Mouse (Mus musculus): ENCODE measurements at regions not wholly inside any gene's neighbourhood (a gene's known extent, or its start where the extent isn't known, plus 50 kb on each side); places are given as distances from the start of the nearest gene placed in this dataset.

DNA sequence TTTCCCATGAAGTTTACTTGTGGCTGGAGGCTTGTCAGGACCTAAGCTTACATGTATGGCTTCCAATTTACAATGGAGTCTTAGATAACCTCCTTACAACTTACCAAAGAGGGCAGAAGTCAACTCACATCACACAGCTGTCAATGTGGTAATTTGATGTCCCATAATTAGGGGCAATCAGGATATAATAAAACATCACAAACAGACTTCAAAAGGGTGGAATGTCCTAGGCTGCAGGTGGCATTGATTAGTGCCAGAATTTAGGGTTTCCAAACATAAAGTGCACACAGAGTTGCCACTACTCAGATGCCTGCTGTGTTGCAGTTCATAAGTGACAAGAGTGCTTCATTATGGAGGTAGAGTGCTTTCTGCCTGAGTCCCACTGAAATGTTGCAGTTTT lies 227.9 kb downstream of the Rnd3 start:
- no peak for DNase-seq

DNA sequence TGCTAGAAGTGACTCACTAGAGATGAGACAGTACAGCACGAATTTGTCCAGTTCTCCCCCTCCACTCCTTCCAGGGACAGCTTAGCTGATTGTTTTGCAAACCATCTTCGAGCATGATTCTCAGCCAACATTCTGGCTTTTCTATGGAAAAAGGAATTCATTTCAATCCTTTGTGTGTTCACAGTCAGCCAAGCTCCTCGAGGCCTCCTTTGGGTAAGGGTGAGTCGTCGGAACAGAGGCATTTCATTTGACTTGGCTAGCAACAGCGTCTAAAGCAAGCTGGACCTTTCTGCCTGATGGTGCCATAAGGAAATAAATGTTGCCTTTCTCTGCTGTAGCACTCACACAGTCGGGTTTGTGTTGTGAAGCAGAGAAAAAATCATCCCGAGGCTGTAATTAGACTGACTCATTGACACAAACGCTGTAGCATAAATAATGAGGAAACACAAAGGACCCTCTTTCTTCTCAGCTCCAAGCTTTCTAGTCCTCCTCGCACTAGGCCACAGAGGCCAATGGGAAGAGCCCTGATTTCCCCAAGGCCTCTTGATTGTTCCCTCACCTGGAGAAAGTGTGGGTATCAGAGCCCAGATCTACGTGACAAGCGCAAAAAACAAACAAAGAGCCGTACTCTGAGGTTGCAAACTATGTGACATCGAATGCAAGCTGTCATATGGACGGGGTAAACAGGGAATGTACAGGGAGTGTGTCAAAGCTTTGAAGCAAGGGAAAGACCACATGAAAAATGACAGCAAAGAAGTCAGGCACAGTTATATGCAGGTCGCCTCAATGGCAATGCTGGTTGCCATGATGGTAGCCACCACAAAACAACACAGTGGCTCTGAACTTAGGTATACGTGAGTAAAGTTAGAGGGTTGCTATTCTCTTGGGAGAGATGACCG lies 232.3 kb downstream of the Rnd3 start:
- peak; percentile 9 to 22 for DNase-seq

DNA sequence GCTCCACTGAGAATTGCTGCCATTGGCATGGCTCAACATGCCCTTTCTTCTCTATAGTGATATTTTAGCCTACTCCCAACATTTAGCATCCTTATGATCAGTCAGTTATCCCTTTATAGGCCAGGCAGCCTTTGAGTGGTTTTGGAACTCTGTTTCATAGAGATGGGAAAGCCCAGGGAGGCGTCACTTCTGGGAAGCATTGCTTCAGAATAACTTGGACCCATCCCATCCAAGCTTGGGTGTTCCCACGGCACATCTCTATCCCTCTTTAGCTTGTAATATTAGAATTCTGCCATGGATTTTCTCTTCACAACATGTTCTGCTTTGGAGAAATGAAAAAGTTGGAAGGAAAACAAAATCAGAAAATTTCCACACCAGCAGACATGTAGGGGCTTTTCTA lies 233.8 kb downstream of the Rnd3 start:
- DNase-seq = no peak

DNA sequence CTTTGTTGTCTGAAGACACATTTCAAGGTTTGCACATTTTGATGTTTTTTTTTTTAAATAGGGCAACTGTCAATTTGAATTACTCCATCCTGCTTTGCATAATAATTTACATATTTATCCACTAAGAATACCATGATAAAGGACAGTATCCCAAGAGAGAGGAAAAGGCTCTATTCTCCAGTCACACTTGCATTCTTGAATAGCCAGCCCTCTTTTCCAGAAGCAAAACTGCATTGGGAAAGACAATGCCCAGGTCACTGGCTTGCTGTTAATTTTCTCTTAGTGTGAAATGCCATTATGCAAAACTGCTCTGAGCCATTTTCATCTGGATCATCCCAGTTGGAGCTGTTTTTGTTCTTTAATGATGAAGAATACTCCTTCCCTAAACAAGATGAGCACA lies 234.7 kb downstream of the Rnd3 start:
- DNase-seq = no peak

DNA sequence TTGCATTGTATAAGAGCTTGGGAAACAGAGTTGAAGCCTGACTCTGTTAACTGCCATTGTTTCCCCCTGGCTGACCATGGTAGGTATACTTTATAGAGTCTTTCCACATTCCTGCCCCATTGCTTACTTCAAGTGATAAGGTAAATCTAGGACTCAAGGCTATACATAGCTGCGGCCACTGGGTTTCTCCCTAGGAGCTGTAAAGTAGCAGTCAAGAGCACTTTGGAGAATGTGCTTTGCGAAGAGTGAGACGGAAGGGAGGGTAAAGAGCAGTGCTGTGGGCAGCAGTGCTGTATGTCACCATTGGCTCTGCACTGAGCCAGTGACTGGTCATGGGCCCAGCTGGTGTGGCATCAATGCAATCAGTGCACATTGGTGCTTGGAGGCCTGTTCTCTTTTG lies 240.1 kb downstream of the Rnd3 start:
- DNase-seq = peak in 1 of 2 experiments; percentile 12

DNA sequence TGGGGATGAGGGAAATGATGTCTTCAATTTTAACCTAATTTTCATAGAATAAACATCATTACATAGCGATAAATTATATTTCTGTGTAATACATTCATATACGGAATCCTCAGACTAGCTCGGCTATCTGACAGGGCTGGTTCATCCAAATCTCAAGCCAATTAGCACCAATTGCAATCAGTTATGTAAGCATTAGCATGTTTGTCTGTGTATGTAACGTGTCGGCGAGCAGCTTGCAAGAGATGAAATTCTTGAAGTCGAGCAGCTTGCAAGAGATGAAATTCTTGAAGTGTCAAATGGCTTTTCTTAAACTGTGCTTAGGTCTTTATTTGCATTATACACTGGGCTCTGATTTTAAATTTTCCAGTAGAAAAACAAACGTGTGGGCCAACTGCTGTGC lies 246.2 kb downstream of the Rnd3 start:
- DNase-seq = no peak

DNA sequence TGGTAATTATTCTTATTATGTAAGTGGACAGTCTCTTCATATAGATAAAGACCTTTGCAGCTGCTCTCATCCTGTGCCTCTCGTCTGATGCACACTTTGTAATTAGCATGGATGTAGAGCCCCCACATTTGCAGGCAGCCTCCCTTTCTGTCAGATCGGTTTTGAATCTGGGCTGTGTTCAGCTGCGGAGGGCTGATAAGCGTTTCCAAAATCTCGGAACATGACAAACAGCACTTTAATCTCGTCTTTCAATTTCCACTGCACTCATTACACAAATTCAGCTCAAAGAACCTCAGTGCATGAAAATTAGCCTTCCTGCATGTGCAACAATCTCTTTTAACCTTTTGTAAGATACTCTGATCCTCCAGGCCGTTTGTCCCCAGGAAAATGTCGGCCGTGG lies 246.7 kb downstream of the Rnd3 start:
- DNase-seq = no peak

DNA sequence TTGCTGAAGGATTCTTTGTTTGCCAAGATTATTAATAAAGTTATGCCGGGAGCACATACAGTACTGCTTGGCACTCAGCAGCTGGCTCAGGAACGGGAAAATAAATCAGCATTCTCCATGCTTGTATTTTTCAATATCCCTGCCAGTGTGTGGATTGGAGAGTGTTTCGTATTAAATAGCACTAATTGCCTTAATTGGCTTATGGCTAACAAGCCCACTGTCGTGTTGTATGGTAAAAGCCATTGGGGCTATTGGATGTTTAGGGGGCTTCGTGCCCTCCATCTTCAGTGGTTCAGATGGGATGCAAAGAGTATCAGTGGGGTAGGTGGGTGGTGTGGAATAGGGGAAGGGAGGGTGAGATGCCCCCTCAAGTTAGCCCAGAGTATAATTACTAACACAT lies 259.9 kb downstream of the Rnd3 start:
- no peak for DNase-seq

DNA sequence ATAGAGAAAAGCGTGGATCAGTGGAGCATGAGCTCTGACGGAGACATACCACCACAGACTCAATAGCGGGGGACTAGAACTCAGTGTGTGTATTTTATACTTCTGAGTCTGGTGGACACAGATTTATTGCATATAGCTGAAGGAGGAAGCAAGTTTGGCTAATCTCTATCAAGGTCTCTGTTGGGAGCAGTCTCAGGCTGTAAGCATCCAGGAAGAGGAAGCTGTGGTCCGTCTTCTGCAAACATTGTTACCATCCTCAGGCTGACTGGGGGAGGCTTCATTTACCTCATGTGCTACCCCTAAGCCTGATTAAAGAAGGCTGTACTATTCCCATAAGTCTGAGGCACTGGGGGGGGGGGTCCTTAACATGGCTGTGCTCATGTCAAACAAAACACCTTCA lies 261.0 kb downstream of the Rnd3 start:
- DNase-seq = no peak

DNA sequence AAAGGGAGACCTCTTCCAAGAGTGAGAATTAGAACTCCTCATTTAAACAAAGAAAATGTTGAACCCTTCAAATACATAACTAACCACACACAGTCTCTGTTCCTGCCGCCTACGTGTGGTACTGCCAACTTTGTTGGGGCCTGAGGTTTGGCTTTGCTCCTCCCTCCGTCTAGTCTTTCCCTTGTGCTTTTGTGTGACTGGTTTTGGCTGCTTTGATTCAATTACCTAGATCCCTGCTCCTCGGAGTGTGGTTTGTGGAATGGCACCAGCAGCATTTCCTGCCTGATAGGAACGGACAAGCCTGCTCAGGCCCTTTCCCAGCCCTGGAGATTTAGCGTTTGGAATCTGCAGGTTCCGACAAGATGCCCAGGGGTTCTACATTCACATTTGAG lies 263.0 kb downstream of the Rnd3 start:
- peak; percentile 25 to 36 for DNase-seq

DNA sequence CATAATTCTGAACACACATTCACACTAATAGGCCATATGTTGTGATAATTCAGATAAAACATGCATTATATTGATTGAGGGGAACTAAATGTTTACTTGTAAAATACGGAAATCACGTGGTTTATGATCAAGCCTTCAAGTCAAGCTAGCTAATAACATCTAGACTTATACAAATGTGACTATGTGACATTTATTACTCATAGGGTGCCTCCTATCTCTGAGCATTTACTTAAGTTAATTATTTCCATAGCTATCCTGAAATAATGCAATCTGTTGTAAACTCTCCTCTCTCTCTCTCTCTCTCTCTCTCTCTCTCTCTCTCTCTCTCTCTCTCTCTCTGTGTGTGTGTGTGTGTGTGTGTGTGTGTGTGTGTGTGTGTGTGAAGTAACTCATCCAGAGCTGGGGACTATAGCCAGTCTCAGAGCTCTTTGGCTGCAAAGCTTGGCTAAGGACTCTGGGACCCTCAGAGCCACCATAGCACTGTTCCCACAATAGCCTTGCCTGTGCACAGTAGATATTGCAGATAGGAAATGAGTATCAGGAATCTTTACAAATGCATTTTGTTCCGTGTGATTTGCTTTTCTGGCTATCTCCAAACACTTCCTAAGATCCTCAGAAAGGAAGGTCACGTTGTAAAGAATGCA lies 263.5 kb downstream of the Rnd3 start:
- no peak for DNase-seq

DNA sequence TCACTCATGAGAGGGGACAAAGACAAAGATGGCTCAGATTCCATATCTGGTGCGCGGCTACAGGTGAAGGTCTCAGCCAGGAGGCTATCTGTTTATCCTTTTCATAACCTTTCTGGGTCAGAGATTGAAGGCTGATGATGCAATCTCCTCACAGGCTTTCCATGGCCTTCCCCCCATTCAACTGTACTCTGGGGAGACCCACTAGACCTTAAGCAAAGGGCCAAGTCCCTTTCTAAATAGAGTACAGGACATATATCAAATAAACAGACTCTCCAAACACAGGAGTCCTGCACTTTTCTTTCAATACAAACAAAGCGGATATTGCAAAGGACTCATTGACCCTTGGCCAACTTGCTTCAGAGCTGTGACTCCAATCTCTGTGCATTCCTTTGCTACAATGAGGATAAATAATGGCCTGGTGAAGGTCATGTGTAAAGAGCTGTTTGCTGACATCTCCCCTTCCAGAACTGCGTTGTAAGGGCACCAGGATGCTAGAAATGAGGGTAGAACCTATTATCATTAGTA lies 267.3 kb downstream of the Rnd3 start:
- no peak for DNase-seq

DNA sequence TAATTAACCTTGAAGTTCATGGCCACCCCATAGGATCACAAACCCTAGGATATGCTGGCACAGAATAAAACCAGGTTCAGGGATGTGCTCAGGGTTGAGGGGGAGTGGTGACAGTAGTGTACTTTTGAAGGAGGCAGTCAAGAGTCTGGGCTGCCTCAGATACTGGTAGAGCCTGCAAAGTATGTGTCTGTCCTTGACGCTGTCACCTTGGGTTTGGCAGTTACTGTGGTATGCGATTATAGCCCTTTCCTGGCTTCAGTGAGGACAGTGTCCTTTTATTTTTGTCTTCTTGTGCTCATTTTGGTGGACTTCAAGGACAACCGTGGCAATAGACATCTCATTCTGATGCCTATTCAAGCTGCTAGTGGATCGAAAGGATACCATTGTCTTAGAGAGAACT lies 268.1 kb downstream of the Rnd3 start:
- no peak for DNase-seq

DNA sequence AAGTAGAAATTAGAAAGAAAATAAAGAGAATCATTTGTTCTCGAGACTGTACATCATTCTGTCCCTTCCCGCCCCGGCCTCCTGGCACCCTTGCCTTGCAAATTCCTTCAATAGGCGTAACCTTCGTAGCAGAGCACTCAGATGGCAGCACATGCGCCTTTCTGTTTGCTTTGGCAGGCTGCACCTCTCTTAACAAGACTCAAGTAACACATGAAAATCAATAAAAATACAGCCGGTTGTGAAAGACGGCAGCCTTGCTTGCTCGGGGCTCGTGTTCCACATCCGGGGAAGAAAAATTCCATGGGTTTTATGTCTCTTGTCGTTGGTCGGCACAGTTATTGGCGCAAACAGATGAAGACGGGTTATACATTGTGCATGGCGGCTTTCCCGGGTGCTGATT lies 271.2 kb downstream of the Rnd3 start:
- no peak for DNase-seq

DNA sequence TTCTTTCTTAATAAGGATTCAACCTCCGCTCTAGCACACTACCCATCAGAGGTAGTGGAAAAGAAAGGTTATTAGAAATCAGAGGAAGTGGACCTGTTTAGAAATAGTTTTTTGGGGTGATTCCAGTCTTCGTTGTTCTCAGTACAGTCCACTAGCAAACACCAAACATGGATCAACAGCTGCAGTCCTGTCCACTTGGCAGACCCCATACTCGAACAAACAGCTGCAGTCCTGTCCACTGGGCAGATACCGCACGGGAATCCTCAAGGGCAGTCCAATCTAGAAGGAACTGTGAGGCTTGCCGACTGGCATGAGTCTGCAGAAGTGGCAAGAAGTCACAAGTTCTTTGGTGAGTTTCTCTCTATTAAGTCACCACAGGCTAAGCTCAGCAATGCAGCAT lies 273.8 kb downstream of the Rnd3 start:
- no peak for DNase-seq

DNA sequence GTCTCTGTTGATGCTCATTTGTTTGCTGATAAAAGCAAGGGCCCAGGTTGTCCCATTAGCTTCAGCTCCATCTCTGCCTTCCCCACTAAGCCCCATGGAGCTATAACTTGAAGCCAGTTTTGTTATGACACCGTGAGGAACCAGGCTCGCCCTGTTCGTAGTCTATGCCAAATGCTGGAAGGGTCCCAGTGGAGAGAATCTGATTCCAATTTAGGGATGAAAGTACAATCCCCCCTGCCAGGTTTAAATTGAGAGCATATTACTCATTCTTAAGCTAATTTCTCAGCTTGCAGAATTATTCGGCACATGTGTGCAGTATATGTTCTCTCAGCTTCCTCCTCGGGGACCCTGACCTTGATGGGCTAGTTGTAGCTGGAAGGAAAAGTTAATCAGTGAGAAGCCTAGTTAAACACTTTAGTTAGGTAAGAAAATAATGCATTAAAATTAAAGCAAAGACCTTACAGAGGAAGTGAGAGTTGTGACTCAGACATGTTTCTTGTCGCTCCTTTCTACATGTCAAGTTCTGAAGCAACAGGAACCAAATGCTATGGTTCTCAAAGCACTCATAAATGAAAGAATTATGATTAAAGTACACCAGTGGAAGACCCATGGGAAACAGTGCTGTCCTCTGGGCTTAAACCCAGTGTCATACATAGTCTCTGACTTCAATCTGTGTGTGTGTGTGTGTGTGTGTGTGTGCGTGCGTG lies 295.2 kb downstream of the Rnd3 start:
- peak; percentile 16 to 17 for DNase-seq

DNA sequence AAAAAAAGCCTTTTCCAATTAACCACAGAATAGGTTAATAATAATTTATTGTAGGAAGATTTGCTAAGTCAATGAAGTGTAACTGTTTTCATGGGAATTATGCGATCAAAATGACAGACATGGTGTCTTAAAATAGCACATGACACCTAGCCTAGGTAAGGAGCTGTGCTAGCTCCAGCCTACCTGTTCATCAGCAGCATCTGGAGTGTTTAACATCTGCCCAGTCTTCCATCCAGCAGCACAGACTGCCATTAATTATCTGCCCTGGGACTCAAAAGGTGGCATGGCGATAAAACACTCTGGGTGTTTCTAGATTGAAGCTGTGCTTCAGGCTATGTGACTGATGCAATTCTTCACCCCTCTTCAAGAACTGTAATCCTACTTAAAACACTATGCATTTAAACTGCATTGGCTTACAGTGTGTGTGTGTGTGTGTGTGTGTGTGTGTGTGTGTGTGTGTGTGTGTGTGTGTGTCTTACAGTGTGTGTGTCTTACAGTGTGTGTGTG lies 296.4 kb downstream of the Rnd3 start:
- DNase-seq = no peak

DNA sequence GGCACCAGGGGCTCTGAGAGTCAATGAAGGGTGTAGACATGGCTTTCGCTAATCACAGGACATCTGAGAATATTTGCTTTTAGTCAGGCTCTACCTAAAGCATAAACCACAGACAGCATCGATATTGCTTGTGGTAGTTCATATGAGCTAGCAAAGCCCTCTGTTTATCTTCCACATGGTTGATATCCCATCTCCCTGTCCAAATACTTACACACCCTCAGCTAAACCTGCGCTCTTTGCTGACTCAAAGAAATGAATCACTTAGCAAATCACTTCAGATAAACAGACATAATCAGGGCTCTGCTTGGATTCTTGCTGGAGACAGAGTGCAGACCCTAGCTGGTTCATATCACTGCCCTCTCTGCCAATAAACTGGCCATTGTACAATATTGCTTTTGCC lies 298.8 kb downstream of the Rnd3 start:
- no peak for DNase-seq

DNA sequence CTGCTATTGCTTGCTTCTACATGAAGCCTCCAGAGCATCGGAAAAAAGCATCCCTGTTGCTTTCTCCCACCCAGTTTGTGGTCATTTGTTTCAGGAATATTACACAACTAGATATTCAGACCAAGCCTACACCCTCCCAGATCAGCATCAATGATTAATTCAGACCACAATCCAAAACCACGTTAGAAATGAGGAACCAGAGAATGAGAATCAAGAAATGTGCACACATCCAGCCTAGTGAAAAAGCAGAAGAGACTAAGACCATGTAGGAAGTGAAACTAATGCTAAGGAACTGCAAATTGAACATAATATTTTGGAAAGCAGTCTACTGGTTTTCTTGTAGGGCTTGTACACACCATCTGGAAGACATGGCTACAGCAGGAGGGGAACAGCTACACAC lies 307.0 kb downstream of the Rnd3 start:
- DNase-seq = no peak

DNA sequence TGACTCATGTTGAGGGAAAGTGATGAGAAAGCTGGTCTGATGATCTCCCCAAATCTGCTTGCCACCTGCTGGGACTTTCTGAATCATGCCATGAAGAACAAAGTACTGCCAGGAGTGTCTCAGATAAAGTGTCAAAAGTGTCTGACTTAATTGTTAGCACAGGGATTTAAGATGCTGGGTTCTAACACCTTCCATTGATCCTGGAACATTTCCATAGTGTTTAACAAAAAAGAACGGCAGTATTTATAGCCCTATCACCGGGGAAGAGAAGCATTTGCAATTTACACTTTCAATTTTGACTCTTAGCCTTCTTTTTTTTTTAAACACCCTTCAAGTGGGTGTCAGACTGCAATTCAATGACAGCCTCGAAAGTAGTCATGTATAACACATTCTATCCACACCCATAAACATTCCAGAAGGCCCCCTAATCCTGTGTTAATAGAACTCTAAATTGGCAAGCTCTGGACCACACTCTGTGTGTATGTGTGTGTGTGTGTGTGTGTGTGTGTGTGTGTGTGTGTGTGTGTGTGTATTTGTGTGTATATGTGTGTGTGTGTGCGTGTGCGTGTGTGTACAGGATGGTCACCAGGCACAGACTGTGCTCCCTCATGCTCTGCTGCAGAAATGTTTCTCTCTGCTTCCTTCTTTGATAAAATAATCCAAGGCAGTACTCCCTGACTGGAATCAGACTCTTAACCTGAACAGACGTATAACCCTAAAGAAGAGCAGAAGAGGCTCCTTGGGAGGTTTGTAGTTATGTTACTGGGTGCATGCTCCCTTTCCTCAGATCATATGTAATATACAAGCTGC lies 313.2 kb downstream of the Rnd3 start:
- no peak for DNase-seq

DNA sequence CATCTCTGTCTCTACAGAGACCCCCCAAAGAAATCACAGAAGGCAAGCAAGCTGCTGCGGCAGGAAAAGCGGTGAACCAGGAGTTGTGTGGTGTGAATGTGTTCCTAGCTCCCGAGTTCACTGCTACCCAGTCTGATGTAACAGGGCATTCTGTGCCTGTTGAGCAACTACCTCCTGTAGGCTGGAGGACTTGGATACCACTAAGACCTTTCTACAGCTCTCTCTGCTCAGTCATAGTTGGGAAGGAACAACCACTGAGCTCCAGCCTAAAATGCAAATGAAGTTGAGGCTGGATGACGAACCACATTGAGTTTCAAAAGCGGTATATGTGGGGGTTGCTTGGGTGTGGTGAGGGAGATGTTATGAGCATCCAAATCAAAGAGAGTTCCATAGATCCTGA lies 315.1 kb downstream of the Rnd3 start:
- no peak for DNase-seq

DNA sequence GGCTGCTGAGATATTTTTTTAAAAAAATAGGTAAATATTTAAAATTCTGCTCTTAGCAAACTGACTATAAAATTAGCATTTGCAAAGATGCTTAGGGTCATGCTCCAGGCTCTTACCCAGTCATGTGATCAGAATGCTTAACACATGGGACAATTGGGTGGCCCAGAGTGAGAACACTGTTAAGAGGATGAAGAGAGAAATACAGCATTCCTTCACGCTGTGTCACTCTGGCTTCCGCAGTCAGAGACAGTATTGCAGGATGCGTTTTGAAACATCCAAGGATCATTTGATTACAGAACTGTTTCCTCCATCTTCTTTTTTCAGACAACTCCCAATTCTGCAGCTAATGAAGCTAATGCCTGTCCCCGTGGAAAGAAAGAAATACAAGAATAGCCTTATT lies 316.4 kb downstream of the Rnd3 start:
- no peak for DNase-seq

All from cerebellum, postnatal 10 days (tissue).